Mouse (Mus musculus) cerebellum, adult 18-20 months (tissue): Measurements from ENCODE around the gene Htr2b.

Experiments
- DNase-seq, 2 experiments: peaks; one replicate each; pipeline ENCODE4 v3.0.0; 2021

The Htr2b gene

DNA sequence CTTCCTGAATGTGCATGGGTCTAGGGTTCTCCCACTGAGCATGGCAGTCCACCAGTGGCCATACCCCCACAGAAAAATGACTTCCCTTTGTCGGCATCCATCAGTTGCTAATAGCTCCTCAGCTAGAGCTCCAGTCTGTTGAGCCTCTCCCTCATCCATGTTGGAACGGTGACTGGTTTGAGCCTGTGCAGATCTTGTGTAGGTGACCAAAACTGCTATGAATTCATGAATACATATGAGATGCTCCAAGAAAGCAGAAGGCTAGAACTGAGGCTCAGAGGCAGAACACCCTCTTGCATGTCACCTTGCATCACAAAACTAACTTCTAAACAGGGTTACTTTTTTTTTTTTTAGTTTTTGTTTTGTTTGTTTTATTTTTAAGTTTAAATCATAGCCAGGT lies 35.2 kb downstream of the Htr2b start:
- DNase-seq, result no peak

DNA sequence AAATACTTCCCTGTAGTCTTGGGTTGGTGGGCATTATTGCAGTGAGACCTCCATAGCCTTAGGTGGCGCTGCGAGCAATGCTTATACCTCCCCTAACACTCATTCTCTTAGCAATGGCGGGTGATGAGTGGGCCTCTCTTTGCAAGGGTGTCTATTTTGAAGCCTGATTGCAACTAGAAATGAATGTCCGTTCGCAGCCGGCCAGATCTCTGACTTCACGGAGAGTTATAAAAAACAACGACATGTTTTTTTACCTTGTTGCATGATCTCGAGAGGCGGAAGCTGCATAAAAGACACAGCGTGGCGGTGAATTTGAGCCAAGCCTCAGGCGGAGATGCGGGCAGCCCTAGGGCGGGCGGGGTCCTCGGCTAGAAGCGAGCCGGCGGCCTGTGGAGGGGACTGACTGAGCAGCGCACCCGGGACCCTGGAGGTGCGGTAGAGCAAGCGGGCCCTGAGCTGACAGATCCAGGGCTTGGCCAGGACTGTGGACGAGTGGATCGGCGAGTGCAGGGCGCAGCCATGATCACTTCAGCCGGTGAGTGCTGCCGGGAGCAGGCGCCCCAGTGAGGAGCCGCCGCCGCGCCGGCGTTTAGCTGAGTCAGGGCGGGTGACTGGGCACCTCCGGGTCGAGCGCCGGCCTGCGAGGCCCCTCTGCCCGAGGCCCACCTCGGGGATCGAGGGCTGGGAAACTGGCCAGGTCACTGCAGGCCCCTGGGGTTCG lies 47.3 kb downstream of the Htr2b start, which contains the start of gene Psmd1:
TSS of gene Psmd1 (plus strand) at position 117 of the 721 bp plus-strand sequence.
- DNase-seq, result peak; percentile 87 to 93

DNA sequence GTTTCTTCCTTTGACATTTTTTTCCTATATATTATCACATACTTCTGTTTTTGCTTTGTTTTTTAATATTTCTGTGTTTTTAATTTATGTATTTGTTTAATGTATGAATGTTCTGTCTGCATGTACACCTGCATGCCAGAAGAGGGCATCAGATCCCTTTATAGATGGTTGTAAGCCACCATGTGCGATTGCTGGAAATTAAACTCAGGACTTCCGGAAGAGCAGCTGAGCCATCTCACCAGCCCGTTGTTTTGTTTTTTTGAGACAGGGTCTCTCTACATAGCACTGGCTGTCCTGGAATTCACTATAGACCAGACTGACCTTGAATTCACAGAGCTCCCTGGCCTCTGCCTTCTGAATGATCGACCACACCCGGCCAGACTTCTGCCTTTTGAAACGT lies 49.2 kb downstream of the Htr2b start:
- no peak for DNase-seq

DNA sequence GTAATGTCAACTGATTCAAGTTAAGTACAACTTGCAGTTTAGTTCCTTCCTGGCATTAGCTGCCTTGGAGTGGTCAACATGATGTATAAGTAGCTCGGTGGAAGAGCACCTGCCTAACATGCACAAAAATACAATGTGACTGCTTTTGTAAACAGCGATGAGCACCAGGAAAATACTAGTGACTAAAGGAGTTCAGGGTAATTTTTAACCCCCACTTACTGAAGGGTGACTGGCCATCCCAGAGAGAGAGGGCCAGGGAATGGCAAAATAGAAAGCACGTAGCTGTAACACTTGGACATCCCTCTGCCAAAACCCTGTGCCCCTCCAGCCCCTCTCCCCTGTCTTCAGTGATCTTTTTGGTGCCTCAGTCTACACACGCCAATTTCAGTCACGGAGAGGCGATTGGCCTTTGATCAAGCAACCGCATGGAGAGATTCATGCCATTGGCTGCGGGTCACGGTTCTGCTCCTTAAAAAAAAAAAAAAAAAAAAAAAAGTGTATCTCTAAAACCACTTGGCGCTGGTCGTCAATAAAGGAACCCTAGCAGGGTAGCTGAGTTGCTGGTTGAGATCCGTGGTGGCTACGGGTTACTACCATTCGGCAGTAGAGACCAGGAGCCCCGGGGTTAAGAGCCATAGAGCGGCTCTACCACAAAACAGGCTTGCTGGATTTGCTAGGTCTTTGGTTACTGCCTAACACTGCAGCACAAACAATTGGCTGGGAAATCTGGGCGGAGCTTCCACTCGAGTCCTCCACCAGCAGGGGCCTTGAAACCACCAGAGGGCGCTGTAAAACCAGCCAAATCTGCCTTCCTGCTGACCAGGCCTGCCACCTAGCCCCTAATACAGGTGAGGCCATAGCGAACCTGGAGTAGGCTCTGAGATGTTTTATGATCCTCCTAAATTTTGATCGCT lies 52.7 kb downstream of the Htr2b start:
- DNase-seq, result peak; percentile 97 to 98

DNA sequence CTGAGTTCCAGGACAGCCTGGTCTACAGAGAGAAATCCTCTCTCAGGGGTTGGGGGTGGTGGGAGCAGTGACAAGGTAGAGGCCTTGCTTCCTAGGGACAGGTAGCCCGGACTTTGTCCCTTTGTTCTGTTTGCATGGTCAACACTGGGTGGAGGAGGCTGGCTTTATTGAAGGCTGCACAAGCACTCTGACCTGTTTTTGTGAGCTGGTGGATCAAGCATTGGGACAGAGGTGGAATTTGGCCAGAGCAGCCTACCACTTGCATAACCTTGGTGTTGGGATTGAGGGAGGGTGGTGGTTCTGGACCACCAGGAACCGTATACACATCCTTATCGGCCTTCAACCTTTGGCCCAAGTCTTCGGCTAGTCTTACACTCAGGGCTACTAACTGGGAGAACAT lies 55.5 kb downstream of the Htr2b start:
- no peak for DNase-seq

DNA sequence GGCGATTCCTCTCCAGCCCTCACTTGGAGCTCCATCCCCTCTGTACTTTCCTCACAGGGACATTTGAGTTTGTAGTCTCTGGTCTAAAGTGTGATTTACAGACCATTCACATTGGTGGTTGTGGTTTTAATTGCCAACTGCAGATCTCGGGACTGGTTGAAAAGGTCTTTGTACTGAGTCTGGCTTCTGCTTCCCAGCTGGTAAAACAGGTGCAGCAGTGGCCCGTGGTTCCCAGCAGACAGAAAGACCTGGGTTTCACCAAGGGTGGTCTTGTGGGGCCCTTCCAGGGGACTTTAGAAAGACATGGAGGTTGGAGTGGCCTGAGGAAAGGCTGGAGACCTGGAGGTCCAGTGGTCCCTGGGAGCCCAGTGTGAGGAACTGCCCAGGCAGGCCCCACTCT lies 56.8 kb downstream of the Htr2b start:
- DNase-seq, result no peak

DNA sequence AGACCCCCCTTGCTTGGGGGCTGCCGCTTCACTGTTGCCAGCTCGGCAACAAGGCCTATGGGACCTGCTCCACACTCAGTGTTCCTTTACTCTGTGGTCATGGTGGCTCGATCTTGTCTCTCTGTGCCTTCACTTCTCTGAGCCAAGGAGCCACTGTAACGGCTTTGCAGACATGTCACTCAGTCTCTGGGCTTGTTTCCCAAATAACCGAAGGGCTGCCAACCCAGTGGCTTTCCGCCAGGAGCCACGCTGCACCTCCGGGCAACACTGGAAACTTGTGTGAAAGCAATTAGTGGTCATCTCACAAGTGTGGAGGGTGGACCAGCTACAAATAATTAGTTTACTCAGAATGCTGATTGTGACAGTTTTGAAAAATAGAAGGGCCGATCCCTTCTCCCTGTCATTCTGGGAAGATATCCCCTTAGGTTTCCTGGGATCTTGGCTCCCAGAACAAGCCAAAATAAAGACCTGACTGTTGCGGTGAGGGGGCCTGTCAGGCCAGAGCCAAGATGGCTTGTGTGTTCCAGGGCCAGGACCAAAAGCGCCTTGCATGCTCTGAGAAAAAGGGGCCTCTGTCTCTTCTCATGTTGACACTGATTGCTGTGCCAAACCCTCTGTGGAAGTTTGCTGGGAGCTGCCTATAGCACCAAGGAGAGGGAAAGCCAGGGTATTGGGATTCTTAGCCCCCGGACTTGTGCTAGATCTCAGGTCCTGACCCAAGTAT lies 58.4 kb downstream of the Htr2b start:
- peak; percentile 62 to 74 for DNase-seq
